Mouse (Mus musculus): ENCODE results near the gene Nuak2.

GRCm38 (mm10) chr1:132342518-132342917 lies 26.6 kb downstream of the Nuak2 start:
- TF ChIP-seq POLR2A (IDR thresholded peaks at IDR 0.05; ENCODE audit: extremely low read depth, insufficient read depth, low read length) (no peak), CTCF (IDR thresholded peaks at IDR 0.05; ENCODE audit: extremely low read depth, insufficient read depth, low read length) (no peak)

All from cortical plate, adult 2 months (tissue).